Mouse (Mus musculus) 3T3-L1 (cell line): ENCODE data around the gene Luc7l2.

Experiments
- DNase-seq: peaks from one replicate; pipeline ENCODE4 v3.0.0-alpha.2; 2015; ENCODE audit warnings: low read depth, low spot score

The Luc7l2 gene

GRCm38 (mm10) chr6:38650263-38650937 lies 99.3 kb downstream of the Luc7l2 start:
- DNase-seq = peak; percentile 86
